Mouse (Mus musculus) stomach, embryonic 16.5 days (tissue): Measurements from ENCODE around the gene Slc2a10. TPM values are rescaled to one million over a fixed set of nuclear protein-coding genes. Genes with fewer than 3 reads are reported as not detected.

Experiments
- ATAC-seq: fragments of 200-750 bp; cut with Nextera tagmentation; 2 replicates; pipeline ENCODE4 v1.8.0; 2017; ENCODE audit warnings: moderate number of reproducible peaks, moderate TSS enrichment; ENCODE audit not compliant: insufficient read depth, low FRiP score
- H3K27ac ChIP-seq: fragments of 300-500 bp; sonication (generic); 2 replicates; pipeline ENCODE4 v1.5.1; 2014; ENCODE audit warnings: low read length
- H3K27me3 ChIP-seq: fragments of 300-500 bp; sonication (generic); 2 replicates; pipeline ENCODE4 v1.6.1; 2014; ENCODE audit warnings: low read length, control low read depth, mixed read lengths; ENCODE audit not compliant: control insufficient read depth, insufficient read depth
- H3K36me3 ChIP-seq: fragments of 300-500 bp; sonication (generic); 2 replicates; pipeline ENCODE4 v1.6.1; 2014; ENCODE audit warnings: low read length; ENCODE audit not compliant: control insufficient read depth, insufficient read depth
- H3K4me1 ChIP-seq: fragments of 300-500 bp; sonication (generic); 2 replicates; pipeline ENCODE4 v1.6.1; 2014; ENCODE audit warnings: low read length, control low read depth, mixed read lengths; ENCODE audit not compliant: control insufficient read depth, insufficient read depth
- H3K4me2 ChIP-seq: fragments of 300-500 bp; sonication (generic); 2 replicates; pipeline ENCODE4 v1.6.1; 2014; ENCODE audit warnings: low read depth, low read length, mixed read lengths
- H3K4me3 ChIP-seq: fragments of 300-500 bp; sonication (generic); replicated peaks from 2 replicates; pipeline ENCODE4 v1.5.1; 2014; ENCODE audit warnings: mild to moderate bottlenecking, low read length
- H3K9ac ChIP-seq: fragments of 300-500 bp; sonication (generic); 2 replicates; pipeline ENCODE4 v1.6.1; 2014; ENCODE audit warnings: low read length
- H3K9me3 ChIP-seq: fragments of 300-500 bp; sonication (generic); replicated peaks from 2 replicates; pipeline ENCODE4 v1.6.1; 2016; ENCODE audit warnings: low read length, control low read depth; ENCODE audit not compliant: control insufficient read depth
- WGBS: fragments of 180-500 bp; shearing (Covaris S2); extraction: QIAGEN DNeasy Blood & Tissue Kit; methylation state at CpG from one replicate; pipeline ENCODE4 v1.1.7; 2014; 5-methylcytosine and 5-hydroxymethylcytosine counted together
- polyA plus RNA-seq: library from polyadenylated mRNA; unstranded; fragments of >200 nt; fragmentation: Nextera tagmentation; extraction: Ambion mirVana; gene quantifications from 2 replicates; pipeline ENCODE4 v1.2.1, GENCODE M21; 2015

Slc2a10 gene
- polyA plus RNA-seq, 1 experiment from 2014 or later: 10.6 TPM

DNA sequence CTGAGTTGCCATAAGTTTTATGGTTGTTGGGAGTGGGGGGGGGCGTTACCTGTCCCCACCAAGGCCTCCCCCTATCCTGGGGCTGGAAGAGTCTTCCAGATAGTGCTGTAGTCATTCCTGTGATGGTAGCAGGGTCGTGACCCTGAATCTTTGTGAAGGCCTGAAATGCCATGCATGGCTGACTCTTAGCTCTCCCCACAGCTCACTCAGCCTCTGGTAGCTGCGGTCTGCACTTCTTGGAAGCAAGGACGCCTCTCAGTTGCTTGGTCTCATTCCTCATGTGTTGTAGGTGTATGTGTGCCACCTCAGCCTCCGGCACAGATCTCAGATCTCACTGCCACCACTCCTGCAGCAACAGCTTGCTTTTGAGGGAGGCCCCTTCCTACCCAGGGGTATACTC is 27.7 kb upstream of the Slc2a10 start:
- 61% methylated on average over 5 of the region's 5 CpGs for WGBS
- Histone ChIP-seq H3K27me3 (peaks cover 19% of the 10 kb centered on the region; the same call in 1 of the 2 replicates), H3K4me3 (no peak overlapping the region), H3K9me3 (no peaks in the 10 kb centered on the region), H3K4me1 (no peaks in the 10 kb centered on the region), H3K4me2 (no peak overlapping the region), H3K36me3 (no peaks in the 10 kb centered on the region), H3K9ac (no peak overlapping the region), H3K27ac (no peak overlapping the region)
- ATAC-seq: no peak

GRCm38 (mm10) chr2:165482003-165482402 is 21.6 kb upstream of the Slc2a10 start:
- 53% methylated on average over 8 of the region's 8 CpGs for WGBS
- ATAC-seq: no peak
- no peak overlapping the region for H3K4me3 ChIP-seq
- H3K9me3 ChIP-seq: no peaks in the 10 kb centered on the region
- no peak overlapping the region for H3K27ac ChIP-seq
- H3K4me2 ChIP-seq: no peak overlapping the region
- no peak overlapping the region for H3K9ac ChIP-seq
- no peaks in the 10 kb centered on the region for H3K27me3 ChIP-seq
- H3K4me1 ChIP-seq: no peaks in the 10 kb centered on the region
- no peaks in the 10 kb centered on the region for H3K36me3 ChIP-seq

GRCm38 (mm10) chr2:165484152-165484551 is 19.4 kb upstream of the Slc2a10 start:
- Histone ChIP-seq H3K9me3 (no peaks in the 10 kb centered on the region), H3K27ac (no peak overlapping the region), H3K36me3 (peaks cover under 1% of the 10 kb centered on the region; the same call in 1 of the 2 replicates), H3K4me3 (no peak overlapping the region), H3K27me3 (no peaks in the 10 kb centered on the region), H3K9ac (no peak overlapping the region), H3K4me1 (no peaks in the 10 kb centered on the region), H3K4me2 (no peak overlapping the region)
- WGBS: 54% methylated on average over 6 of the region's 6 CpGs
- ATAC-seq: no peak

DNA sequence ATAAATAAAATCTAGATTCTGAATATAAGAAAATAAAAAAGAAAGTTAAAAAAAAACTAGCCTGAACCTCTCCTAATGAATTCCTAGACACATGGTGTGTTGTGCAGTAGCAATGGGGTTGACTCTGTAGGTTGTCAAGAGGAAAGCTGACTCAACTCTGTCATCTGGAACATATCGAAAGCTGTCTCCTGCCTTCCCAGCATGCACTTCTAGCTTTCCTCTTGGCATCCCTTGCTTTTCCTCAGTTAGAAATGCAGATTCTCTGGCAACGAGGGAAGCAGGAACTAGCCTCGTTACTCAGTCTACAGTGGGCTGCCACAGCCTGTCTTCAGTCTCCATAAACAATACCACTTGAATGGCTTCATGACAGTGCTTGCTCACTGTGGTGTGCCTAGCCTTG is 17.8 kb upstream of the Slc2a10 start:
- WGBS: 60% methylated on average over 3 of the region's 3 CpGs

DNA sequence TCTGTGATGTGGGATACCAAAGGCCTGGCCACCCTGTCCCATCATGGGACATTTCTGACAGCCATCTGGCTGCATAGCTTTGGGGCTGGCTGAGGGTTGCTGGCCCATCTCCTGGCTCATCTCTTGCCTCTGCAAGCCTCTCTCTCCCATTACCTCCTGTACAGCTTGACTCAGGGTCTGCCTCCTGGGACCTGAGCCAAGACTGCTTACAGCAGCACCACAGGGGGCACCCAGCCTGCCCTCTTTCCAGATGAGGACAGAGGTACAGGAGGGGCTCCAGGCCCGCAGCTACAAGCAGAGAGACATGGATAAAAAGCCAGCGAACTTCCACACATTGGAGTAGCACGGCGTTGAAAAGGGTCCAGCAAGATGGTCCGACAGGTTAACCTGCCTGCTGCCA is 17.2 kb upstream of the Slc2a10 start:
- ATAC-seq: no peak
- no peaks in the 10 kb centered on the region for H3K27me3 ChIP-seq
- no peak overlapping the region for H3K4me2 ChIP-seq
- peaks cover 13% of the 10 kb centered on the region; the same call in 1 of the 2 replicates for H3K36me3 ChIP-seq
- H3K9ac ChIP-seq: no peak overlapping the region
- H3K9me3 ChIP-seq: no peaks in the 10 kb centered on the region
- no peaks in the 10 kb centered on the region for H3K4me1 ChIP-seq
- H3K4me3 ChIP-seq: no peak overlapping the region
- WGBS: 83% methylated on average over 5 of the region's 5 CpGs
- no peak overlapping the region for H3K27ac ChIP-seq

More for the DNA sequence above, 17.8 kb upstream of the Slc2a10 start:
- Histone ChIP-seq H3K4me3 (no peak overlapping the region), H3K4me1 (no peaks in the 10 kb centered on the region), H3K27me3 (no peaks in the 10 kb centered on the region), H3K4me2 (no peak overlapping the region), H3K9ac (no peak overlapping the region), H3K9me3 (no peaks in the 10 kb centered on the region), H3K27ac (no peak overlapping the region), H3K36me3 (peaks cover 13% of the 10 kb centered on the region; the same call in 1 of the 2 replicates)
- no peak for ATAC-seq

DNA sequence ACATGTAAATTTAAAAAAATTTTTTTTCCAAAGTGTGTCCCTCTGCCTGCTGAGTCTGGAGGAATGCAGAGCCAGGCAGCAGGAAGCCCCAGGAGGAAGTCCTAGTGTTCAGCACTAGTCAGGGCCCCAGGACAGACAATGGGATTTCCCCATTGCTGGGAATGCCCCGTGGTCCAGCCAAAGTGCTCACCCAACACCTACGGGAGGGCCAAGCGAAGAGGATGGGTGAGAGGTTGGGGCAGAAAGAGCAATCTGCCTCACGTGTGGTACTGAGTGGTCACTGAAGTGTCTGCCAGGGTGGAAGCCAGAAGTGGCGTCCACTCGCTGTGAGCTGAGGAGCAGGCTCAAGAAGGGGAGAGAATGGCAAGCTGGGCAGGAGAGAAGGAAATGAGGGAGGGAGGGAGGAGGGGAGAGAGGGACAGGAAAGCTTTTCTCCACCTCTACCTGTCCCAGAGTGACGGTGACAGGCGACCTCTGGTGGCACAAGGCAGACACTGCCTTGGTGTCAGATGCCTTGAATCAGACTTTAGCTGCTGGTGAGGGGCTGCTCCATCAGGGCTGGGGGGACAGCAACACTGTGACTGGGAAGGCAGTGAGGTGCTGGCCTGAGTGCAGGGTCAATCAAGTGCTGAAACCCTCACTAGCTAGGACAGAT is 16.6 kb upstream of the Slc2a10 start:
- Histone ChIP-seq H3K4me3 (no peak overlapping the region), H3K4me1 (peaks cover under 1% of the 10 kb centered on the region; the same call in 1 of the 2 replicates), H3K36me3 (peaks cover 13% of the 10 kb centered on the region; the same call in 1 of the 2 replicates), H3K4me2 (no peak overlapping the region), H3K27me3 (no peaks in the 10 kb centered on the region), H3K9me3 (no peaks in the 10 kb centered on the region), H3K9ac (no peak overlapping the region), H3K27ac (no peak overlapping the region)
- 23% methylated on average over 8 of the region's 8 CpGs for WGBS
- no peak for ATAC-seq

DNA sequence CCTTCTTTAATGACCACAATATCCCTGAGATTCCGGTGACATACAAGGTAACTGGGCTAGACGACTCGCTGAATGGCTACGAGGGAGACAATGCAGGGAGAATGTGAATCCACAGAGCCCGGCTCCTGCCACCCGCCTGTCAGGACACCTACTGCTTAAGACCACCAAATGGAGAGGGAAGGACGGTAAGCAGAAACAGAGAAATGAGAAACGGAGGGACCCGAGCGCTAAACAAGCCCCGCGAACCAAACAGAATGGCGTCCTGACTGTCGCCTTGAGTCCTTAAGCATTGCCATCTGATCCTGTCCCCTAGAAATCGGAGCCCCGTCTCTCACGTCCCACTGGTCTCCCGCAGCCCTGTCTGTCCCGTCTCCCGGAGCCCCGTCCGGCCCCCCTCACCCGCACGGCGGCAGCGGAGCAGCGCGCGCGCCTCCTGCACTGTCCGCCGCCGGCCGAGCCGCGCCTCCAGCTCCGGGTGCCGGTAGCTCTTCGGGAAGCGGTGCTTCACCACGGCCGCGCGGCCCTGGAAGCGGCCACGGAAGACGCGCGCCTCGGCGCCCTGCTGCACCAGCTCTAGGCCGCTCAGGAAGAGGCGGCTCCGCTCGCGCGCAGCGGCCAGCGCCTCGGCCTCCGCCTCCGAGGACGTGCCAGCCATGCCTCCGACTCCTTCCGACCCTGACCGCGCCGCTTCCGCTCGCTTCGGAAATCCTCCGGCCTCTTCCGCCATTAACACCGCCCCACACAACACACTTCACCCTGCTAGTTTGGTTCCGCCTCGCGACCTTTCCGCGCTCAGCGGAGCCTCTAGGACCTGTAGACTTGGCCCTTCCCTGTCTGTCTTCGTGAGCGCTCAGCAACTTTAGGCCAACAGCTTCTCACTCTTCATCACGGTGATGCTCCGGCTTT is 10.7 kb upstream of the Slc2a10 start, which contains the start of gene Trp53rka:
Gene Trp53rka (minus strand): TSS at position 677 of the 906 bp plus-strand sequence.
- Histone ChIP-seq H3K27me3 (no peaks in the 10 kb centered on the region), H3K4me2 (peak within 1 kb of the TSS; percentile 64), H3K36me3 (peaks cover 13% of the 10 kb centered on the region; the same call in 1 of the 2 replicates), H3K27ac (peak within 1 kb of the TSS; percentile 62; the same call in 1 of the 2 replicates), H3K4me3 (peak within 1 kb of the TSS; percentile 76), H3K9ac (peak within 1 kb of the TSS; percentile 85), H3K4me1 (peaks cover 8% of the 10 kb centered on the region), H3K9me3 (no peaks in the 10 kb centered on the region; the same call in 1 of the 2 replicates)
- under 1% methylated on average over 72 of the region's 84 CpGs for WGBS
- peak; percentile 93 for ATAC-seq

GRCm38 (mm10) chr2:165493587-165494210 is 9.9 kb upstream of the Slc2a10 start:
- Histone ChIP-seq H3K4me3 (peak overlapping the region; percentile 76), H3K36me3 (peaks cover 13% of the 10 kb centered on the region; the same call in 1 of the 2 replicates), H3K4me1 (peaks cover 8% of the 10 kb centered on the region), H3K9ac (peak overlapping the region; percentile 85), H3K9me3 (no peaks in the 10 kb centered on the region; the same call in 1 of the 2 replicates), H3K4me2 (peak overlapping the region; percentile 64), H3K27ac (peak overlapping the region; percentile 49; the same call in 1 of the 2 replicates), H3K27me3 (no peaks in the 10 kb centered on the region)
- 28% methylated on average over 17 of the region's 17 CpGs for WGBS
- ATAC-seq: 0 out of 2 replicates have a peak, but pooled peaks have one; percentile 1
